Mouse (Mus musculus): ENCODE measurements around the gene Mcm10.

GRCm38 (mm10) chr2:5019708-5020107 is 7.1 kb upstream of the Mcm10 start:
- no peak for TF ChIP-seq POLR2A (IDR thresholded peaks at IDR 0.05; ENCODE audit: insufficient read depth, low read depth, low read length)
- TF ChIP-seq CTCF (IDR thresholded peaks at IDR 0.05; ENCODE audit: insufficient read depth, low read depth, low read length), result no peak
